Mouse (Mus musculus): Measurements from ENCODE around the gene Slc16a9. TPM values are rescaled to one million over a fixed set of nuclear protein-coding genes. Genes with fewer than 3 reads are reported as not detected.

Gene Slc16a9
- total RNA-seq, 1 experiment from 2014 or later = 6.5 TPM

DNA sequence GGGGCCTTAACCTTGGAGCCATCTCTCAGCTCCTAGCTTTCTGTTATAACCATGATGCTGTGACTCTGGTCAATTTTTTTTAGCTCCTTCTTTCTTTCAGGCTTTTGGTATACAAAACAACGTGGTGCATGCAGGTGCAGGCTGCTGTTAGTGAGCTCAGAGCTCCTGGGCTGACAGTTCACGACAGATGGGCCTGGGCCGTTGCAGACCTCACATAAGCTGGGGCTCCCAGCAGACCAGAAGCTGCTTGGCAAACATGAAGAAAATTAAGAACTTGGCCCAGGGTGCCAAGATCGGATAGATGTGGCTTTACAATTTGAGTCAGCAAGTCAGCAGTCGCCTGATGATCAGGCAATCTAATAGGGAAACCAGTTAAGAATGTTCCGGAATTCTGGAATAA lies 82.4 kb downstream of the Slc16a9 start:
- ATAC-seq (replicated peaks in 1 of 2; ENCODE audit: insufficient read depth in 1 of 2, low FRiP score in 2 of 2, low TSS enrichment in 1 of 2, low read depth in 1 of 2, poor library complexity in 2 of 2, severe bottlenecking in 2 of 2) = no peak

DNA sequence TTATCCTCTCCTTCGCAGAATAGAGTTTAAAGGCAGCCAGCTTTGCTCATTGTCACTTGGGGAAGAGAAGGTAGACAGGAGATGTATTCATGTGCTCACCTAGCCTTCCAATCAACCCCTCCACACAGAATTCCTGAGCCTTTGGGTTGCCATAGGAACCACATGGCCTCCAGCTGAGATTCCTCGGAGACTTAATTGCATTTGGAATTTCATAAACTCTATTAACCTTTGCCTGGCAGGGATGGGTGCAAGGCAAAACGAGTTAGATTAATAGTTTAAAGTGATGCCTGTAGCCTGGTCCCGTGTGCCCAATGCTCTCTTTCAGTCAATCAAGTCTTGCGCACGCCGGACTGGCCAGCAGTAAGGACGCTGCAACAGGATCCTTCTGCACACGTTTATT lies 83.2 kb downstream of the Slc16a9 start:
- ATAC-seq (replicated peaks in 1 of 2; ENCODE audit: insufficient read depth in 1 of 2, low FRiP score in 2 of 2, low TSS enrichment in 1 of 2, low read depth in 1 of 2, poor library complexity in 2 of 2, severe bottlenecking in 2 of 2) = no peak

Other genes starting within 250 kb of the Slc16a9 start
- 18.1 and 23.6 TPM in 2 replicates for gene Ccdc6, start 148.0 kb upstream of the Slc16a9 start, total RNA-seq (2017)
- not detected in 2 replicates for gene Mrln, start 40.4 kb upstream of the Slc16a9 start, total RNA-seq (2017)
- not detected in 2 replicates for gene Fam13c, start 195.4 kb downstream of the Slc16a9 start, total RNA-seq (2017)